Mouse (Mus musculus): ENCODE data around the gene Gm7233. TPM values are rescaled to one million over a fixed set of nuclear protein-coding genes. Genes with fewer than 3 reads are reported as not detected.
"Not testable (repeated sequence)": the region's sequence is repeated elsewhere in the genome, so short reads cannot be mapped to it uniquely, and the experiment has no call there.

Gm7233 gene
- not detected for polyA plus RNA-seq (2017; shearing (Covaris generic))

GRCm38 (mm10) chr14:43179567-43179966, at the start of gene Gm7233:
Gene Gm7233 (plus strand): TSS chr14:43179867.
- ATAC-seq = not testable (repeated sequence)

- ATAC-seq = not testable (repeated sequence)
These were observed 12.5 kb upstream of the Gm7233 start for GRCm38 (mm10) chr14:43167189-43167588.

DNA sequence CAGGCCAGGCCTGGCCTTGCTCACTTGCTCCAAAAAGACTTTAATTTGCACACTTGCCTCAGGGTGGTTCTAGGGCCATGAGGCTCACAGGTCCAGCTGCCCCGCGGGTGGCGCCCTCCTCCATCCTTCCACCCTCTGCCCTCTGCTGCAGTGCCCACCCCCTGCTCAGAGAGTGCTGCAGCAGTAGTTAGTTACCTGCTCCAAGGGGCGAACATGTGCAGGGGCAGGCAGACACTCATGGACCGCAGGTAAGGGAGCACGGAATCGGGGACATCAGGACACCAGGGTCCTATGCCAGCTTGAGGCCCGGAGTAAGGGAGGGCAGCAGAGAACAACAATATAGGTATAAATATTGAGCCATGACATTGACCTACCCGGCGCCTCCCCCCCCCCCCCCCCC, 11.7 kb upstream of the Gm7233 start:
- not testable (repeated sequence) for ATAC-seq

DNA sequence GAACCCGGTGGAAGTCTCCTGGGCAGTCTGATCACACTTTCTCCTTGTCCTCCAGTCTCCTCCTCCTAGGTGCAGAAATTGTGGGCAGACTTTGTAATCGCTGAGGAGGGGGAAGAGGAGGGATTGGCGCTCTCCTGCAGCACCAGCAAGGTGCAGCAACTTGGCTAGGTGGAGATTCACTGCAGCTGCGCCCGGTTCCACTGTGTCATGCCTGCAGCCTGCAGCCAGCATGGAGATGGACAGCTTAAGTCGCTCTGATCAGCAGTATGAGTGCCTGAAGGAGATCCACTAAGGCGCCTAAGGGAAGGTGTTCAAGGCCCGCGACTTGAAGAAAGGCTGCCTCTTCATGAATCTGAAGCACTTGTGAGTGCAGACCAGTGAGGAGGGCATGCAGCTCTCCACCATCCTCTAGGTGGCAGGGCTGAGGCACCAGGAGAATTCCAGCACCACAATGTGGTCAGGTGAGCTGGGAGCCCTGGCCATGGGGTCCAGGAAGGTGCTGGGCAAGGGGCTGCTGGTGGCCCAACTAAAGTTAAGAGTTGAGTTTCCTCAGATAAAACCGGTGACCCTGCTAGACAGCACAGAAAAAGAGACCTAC, 11.0 kb upstream of the Gm7233 start:
- ATAC-seq = not testable (repeated sequence)

GRCm38 (mm10) chr14:43235204-43235603, 55.5 kb downstream of the Gm7233 start, which contains the start of gene Gm8122:
Gene Gm8122 (minus strand): TSS chr14:43235304.
- ATAC-seq = not testable (repeated sequence)

Other genes starting within 250 kb of the Gm7233 start
- not detected for gene Gm8082, start 186.2 kb upstream of the Gm7233 start, polyA plus RNA-seq (2017; shearing (Covaris generic))
- gene Gm10376, start 164.2 kb upstream of the Gm7233 start, polyA plus RNA-seq (2017; shearing (Covaris generic)) = not detected
- not detected for gene Gm8094, start 103.2 kb upstream of the Gm7233 start, polyA plus RNA-seq (2017; shearing (Covaris generic))
- not detected for gene Gm8104, start 79.3 kb upstream of the Gm7233 start, polyA plus RNA-seq (2017; shearing (Covaris generic))
- gene Gm8122, start 55.4 kb downstream of the Gm7233 start, polyA plus RNA-seq (2017; shearing (Covaris generic)) = not detected
- not detected for gene Gm8126, start 78.8 kb downstream of the Gm7233 start, polyA plus RNA-seq (2017; shearing (Covaris generic))
- not detected for gene Gm9732, start 95.2 kb downstream of the Gm7233 start, polyA plus RNA-seq (2017; shearing (Covaris generic))
- not detected for gene Gm8127, start 114.0 kb downstream of the Gm7233 start, polyA plus RNA-seq (2017; shearing (Covaris generic))
- not detected for gene 1700001F09Rik, start 167.9 kb downstream of the Gm7233 start, polyA plus RNA-seq (2017; shearing (Covaris generic))
- gene Gm8138, start 236.5 kb downstream of the Gm7233 start, polyA plus RNA-seq (2017; shearing (Covaris generic)) = not detected

Measured in inflammation-experienced regulatory T-cells, adult 6 months (primary cell).